Mouse (Mus musculus) kidney, embryonic 15.5 days (tissue): ENCODE results near the gene Mrgprb8. TPM values are rescaled to one million over a fixed set of nuclear protein-coding genes. Genes with fewer than 3 reads are reported as not detected.
"Not testable (repeated sequence)": the region's sequence is repeated elsewhere in the genome, so short reads cannot be mapped to it uniquely, and the experiment has no call there.

Source experiments
- ATAC-seq: fragments of 200-750 bp; cut with Nextera tagmentation; replicated peaks from 2 replicates; pipeline ENCODE4 v1.8.0; 2017; ENCODE audit warnings: moderate TSS enrichment; ENCODE audit not compliant: low FRiP score
- H3K27ac ChIP-seq: fragments of 300-500 bp; sonication (generic); 2 replicates; pipeline ENCODE4 v1.5.1; 2015; ENCODE audit warnings: mild to moderate bottlenecking, inconsistent platforms
- H3K27me3 ChIP-seq: fragments of 300-500 bp; sonication (generic); 2 replicates; pipeline ENCODE4 v1.6.1; 2015; ENCODE audit warnings: inconsistent platforms
- H3K36me3 ChIP-seq: fragments of 300-500 bp; sonication (generic); 2 replicates; pipeline ENCODE4 v1.6.1; 2015; ENCODE audit warnings: inconsistent platforms
- H3K4me1 ChIP-seq: fragments of 300-500 bp; sonication (generic); 2 replicates; pipeline ENCODE4 v1.6.1; 2015; ENCODE audit warnings: inconsistent platforms
- H3K4me2 ChIP-seq: fragments of 300-500 bp; sonication (generic); 2 replicates; pipeline ENCODE4 v1.6.1; 2015; ENCODE audit warnings: moderate library complexity, mild to moderate bottlenecking, inconsistent platforms
- H3K4me3 ChIP-seq: fragments of 300-500 bp; sonication (generic); replicated peaks from 2 replicates; pipeline ENCODE4 v1.5.1; 2015; ENCODE audit warnings: mild to moderate bottlenecking, inconsistent platforms
- H3K9ac ChIP-seq: fragments of 300-500 bp; sonication (generic); 2 replicates; pipeline ENCODE4 v1.6.1; 2015; ENCODE audit warnings: mild to moderate bottlenecking, inconsistent platforms
- H3K9me3 ChIP-seq: fragments of 300-500 bp; sonication (generic); replicated peaks from 2 replicates; pipeline ENCODE4 v1.6.1; 2016; ENCODE audit warnings: inconsistent platforms
- WGBS: fragments of 180-500 bp; shearing (Covaris S2); methylation state at CpG from one replicate; pipeline ENCODE4 v1.1.7; 2015; ENCODE audit warnings: mixed read lengths; 5-methylcytosine and 5-hydroxymethylcytosine counted together
- polyA plus RNA-seq: library from polyadenylated mRNA; unstranded; fragments of >200 nt; fragmentation: Nextera tagmentation; extraction: Ambion mirVana; gene quantifications from 2 replicates; pipeline ENCODE4 v1.2.1, GENCODE M21; 2015

The Mrgprb8 gene
- polyA plus RNA-seq: not detected in 2 replicates

DNA sequence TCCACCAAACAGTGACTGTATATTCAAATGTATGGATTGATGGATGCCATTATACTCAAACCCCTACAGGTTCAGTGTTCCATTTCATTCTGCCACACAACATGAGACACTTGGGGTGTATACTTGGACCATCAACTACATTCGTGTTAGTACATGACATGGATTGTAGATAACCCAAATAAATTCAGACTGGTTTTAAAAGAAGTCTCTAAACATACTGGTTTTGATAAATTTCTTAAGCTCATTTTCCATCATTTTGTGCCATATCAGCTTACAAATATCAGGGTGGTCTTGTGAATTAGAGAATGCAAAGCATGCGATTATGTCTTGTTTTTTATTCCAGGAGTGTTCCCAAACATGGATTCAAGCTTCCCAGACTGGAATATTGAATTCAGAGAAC is at the start of gene Mrgprb8:
Gene Mrgprb8 (plus strand): TSS at position 301 of the 400 bp plus-strand sequence.
- Histone ChIP-seq H3K36me3 (no peaks in the 10 kb centered on the region), H3K9me3 (0 out of 2 replicates have a peak, but pooled peaks cover 9% of the 10 kb centered on the region), H3K27ac (no peak within 1 kb of the TSS), H3K4me1 (no peaks in the 10 kb centered on the region), H3K9ac (no peak within 1 kb of the TSS), H3K4me2 (no peak within 1 kb of the TSS), H3K4me3 (no peak within 1 kb of the TSS), H3K27me3 (no peaks in the 10 kb centered on the region)
- no peak for ATAC-seq
- WGBS: 76% methylated on average over 2 of the region's 2 CpGs

DNA sequence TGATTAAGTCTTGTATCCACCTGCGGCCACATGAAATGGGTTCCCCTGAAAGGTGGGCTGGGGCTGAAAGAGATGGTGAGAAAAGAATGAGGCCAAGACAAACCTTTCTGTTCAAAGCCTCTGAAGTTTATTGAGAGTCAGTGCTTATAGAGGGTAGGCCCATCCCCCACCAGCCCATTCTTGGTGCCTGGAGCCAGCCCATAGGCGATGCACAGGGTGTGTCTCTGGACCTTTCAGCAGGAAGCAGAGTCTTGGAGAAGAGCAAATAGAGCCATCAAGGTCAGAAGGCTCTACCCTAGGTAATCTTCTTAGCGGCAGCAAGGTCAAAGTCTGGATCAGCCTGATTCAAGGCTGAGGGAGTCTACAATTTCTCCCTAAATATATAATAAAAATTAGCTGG is 47.6 kb downstream of the Mrgprb8 start:
- WGBS: 78% methylated on average over 3 of the region's 3 CpGs

DNA sequence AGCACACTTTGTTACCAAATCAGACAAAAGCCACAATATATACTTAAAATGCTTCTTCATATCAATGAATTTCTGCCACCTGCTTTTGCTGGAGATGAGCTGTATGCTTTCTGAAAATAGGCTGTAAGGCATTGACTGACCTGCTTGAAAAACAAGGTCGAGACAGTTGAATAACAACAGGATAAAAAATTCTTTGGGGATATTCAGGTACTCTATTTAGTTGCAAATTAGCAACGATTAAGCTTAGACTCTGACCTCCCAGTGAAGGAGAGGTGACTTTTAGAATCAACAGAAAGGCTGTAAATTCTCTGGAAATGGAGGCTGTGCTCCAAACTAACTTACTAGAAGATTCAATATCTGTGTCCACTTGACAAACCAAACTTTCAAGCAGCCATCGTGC is 48.3 kb downstream of the Mrgprb8 start:
- Histone ChIP-seq H3K9ac (no peak overlapping the region), H3K4me2 (no peak overlapping the region), H3K27me3 (no peaks in the 10 kb centered on the region), H3K27ac (no peak overlapping the region), H3K36me3 (no peaks in the 10 kb centered on the region), H3K9me3 (no peaks in the 10 kb centered on the region; the same call in 1 of the 2 replicates), H3K4me3 (no peak overlapping the region), H3K4me1 (no peaks in the 10 kb centered on the region)
- no peak for ATAC-seq
- 58% methylated on average over 3 of the region's 3 CpGs for WGBS

More for the DNA sequence above, 47.6 kb downstream of the Mrgprb8 start:
- H3K9me3 ChIP-seq, H3K27me3 ChIP-seq, ATAC-seq, H3K27ac ChIP-seq, H3K9ac ChIP-seq, H3K4me2 ChIP-seq, H3K4me3 ChIP-seq, H3K36me3 ChIP-seq, H3K4me1 ChIP-seq: not testable (repeated sequence)

Other genes with a start within 250 kb of the Mrgprb8 start
- gene Mrgprb5, start 219.5 kb upstream of the Mrgprb8 start, polyA plus RNA-seq: not detected in 2 replicates
- gene Mrgprb4, start 189.2 kb upstream of the Mrgprb8 start, polyA plus RNA-seq: not detected in 2 replicates
- gene Mrgprb1, start 67.8 kb downstream of the Mrgprb8 start, polyA plus RNA-seq: not detected in 2 replicates
- gene Mrgprx2, start 110.8 kb downstream of the Mrgprb8 start, polyA plus RNA-seq: not detected in 2 replicates
- gene Mrgprb2, start 169.6 kb downstream of the Mrgprb8 start, polyA plus RNA-seq: not detected in 2 replicates